Mouse (Mus musculus) embryonic facial prominence, embryonic 15.5 days (tissue): ENCODE results near the gene Rps25. TPM values are rescaled to one million over a fixed set of nuclear protein-coding genes. Genes with fewer than 3 reads are reported as not detected.

Source experiments
- ATAC-seq: fragments of 200-750 bp; cut with Nextera tagmentation; 2 replicates; pipeline ENCODE4 v1.8.0; 2017; ENCODE audit warnings: low read depth, moderate TSS enrichment; ENCODE audit not compliant: insufficient number of reproducible peaks, low FRiP score, low TSS enrichment
- H3K27ac ChIP-seq: fragments of 300-500 bp; sonication (generic); replicated peaks from 2 replicates; pipeline ENCODE4 v1.5.1; 2015; ENCODE audit warnings: mild to moderate bottlenecking, inconsistent platforms
- H3K27me3 ChIP-seq: fragments of 300-500 bp; sonication (generic); 2 replicates; pipeline ENCODE4 v1.6.1; 2015; ENCODE audit warnings: inconsistent platforms
- H3K36me3 ChIP-seq: fragments of 300-500 bp; sonication (generic); 2 replicates; pipeline ENCODE4 v1.6.1; 2015; ENCODE audit warnings: mild to moderate bottlenecking, inconsistent platforms
- H3K4me1 ChIP-seq: fragments of 300-500 bp; sonication (generic); 2 replicates; pipeline ENCODE4 v1.6.1; 2015; ENCODE audit warnings: inconsistent platforms
- H3K4me2 ChIP-seq: fragments of 300-500 bp; sonication (generic); replicated peaks from 2 replicates; pipeline ENCODE4 v1.6.1; 2015; ENCODE audit warnings: mild to moderate bottlenecking, inconsistent platforms
- H3K4me3 ChIP-seq: fragments of 300-500 bp; sonication (generic); replicated peaks from 2 replicates; pipeline ENCODE4 v1.5.1; 2015; ENCODE audit warnings: mild to moderate bottlenecking, inconsistent platforms
- H3K9ac ChIP-seq: fragments of 300-500 bp; sonication (generic); 2 replicates; pipeline ENCODE4 v1.6.1; 2015; ENCODE audit warnings: inconsistent platforms
- H3K9me3 ChIP-seq: fragments of 300-500 bp; sonication (generic); replicated peaks from 2 replicates; pipeline ENCODE4 v1.6.1; 2016; ENCODE audit warnings: inconsistent platforms
- WGBS: fragments of 180-500 bp; shearing (Covaris S2); methylation state at CpG from one replicate; pipeline ENCODE4 v1.1.7; 2015; 5-methylcytosine and 5-hydroxymethylcytosine counted together
- polyA plus RNA-seq: library from polyadenylated mRNA; unstranded; fragments of >200 nt; fragmentation: Nextera tagmentation; extraction: Ambion mirVana; gene quantifications from 2 replicates; pipeline ENCODE4 v1.2.1, GENCODE M21; 2015

Rps25 gene
- polyA plus RNA-seq, 1 experiment from 2014 or later = 1,877 TPM

DNA sequence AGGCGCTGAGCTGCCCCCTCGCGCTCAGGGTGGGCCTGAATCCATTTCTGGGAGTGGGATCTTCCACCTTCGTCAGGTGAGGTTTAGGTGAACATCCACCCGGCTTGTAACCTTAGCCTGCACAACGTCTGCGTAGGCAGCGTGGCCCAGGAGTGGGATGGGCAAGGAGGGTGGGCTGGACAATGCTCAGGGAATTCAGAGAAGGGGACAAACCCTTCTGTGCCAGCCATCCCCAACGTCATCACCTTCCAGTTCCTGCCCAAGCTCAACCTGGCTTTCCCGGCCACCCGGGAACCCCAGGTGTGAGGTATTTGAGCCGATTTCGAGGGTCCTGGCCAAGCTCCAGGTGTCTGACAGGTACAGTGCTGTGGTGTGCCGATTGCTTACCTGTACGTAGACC is 27.1 kb upstream of the Rps25 start:
- H3K36me3 ChIP-seq = peaks cover 38% of the 10 kb centered on the region
- H3K27ac ChIP-seq = peak overlapping the region; percentile 87; the same call in 1 of the 2 replicates
- H3K9ac ChIP-seq = peak overlapping the region; percentile 90
- H3K4me2 ChIP-seq = peak overlapping the region; percentile 88
- 0 out of 2 replicates have a peak, but pooled peaks have one; percentile 2 for ATAC-seq
- 4% methylated on average over 15 of the region's 15 CpGs for WGBS
- H3K4me1 ChIP-seq = peaks cover 14% of the 10 kb centered on the region
- H3K9me3 ChIP-seq = no peaks in the 10 kb centered on the region
- H3K4me3 ChIP-seq = peak overlapping the region; percentile 84
- H3K27me3 ChIP-seq = no peaks in the 10 kb centered on the region

DNA sequence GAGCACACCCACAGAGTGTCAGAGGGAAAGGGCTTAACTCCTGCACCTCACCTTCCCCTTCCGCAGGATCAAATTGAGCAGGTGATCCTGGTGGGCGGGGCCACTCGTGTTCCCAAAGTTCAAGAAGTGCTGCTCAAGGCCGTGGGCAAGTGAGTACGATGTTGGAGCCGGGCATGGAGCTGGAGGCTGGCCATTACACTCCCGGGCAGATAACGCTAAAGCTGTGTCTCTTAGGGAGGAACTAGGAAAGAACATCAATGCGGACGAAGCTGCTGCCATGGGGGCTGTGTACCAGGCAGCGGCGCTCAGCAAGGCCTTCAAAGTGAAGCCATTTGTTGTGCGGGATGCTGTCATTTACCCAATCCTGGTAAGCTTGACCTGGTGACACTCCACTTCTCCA is 22.3 kb upstream of the Rps25 start:
- no peaks in the 10 kb centered on the region for H3K9me3 ChIP-seq
- no peak for ATAC-seq
- H3K4me1 ChIP-seq = peaks cover 14% of the 10 kb centered on the region
- H3K4me2 ChIP-seq = no peak overlapping the region
- no peak overlapping the region for H3K27ac ChIP-seq
- H3K4me3 ChIP-seq = no peak overlapping the region
- H3K36me3 ChIP-seq = peaks cover 86% of the 10 kb centered on the region
- 88% methylated on average over 13 of the region's 13 CpGs for WGBS
- no peaks in the 10 kb centered on the region for H3K27me3 ChIP-seq
- no peak overlapping the region for H3K9ac ChIP-seq

DNA sequence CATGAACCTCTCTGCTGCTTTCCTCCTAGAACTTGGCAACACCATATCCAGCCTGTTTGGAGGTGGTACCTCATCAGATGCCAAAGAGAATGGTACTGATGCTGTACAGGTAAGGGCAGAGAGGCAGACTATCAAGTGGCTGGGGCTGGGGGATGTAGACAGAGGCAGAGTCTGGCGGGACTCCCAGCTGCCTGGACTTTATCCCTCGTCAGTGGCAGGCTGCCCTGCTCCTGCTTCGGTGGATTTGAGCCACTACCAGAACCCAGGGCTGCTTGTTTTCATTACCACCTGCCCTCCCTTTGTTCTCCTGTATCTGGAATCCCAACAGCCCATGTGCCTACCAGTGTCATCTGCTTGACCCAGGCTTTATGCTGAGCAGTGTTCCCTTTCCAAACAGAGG is 19.7 kb upstream of the Rps25 start:
- 78% methylated on average over 3 of the region's 3 CpGs for WGBS
- H3K36me3 ChIP-seq = peaks cover 97% of the 10 kb centered on the region
- H3K4me1 ChIP-seq = no peaks in the 10 kb centered on the region
- H3K9ac ChIP-seq = no peak overlapping the region
- H3K27me3 ChIP-seq = no peaks in the 10 kb centered on the region
- no peak for ATAC-seq
- H3K4me3 ChIP-seq = no peak overlapping the region
- H3K27ac ChIP-seq = no peak overlapping the region
- no peak overlapping the region for H3K4me2 ChIP-seq
- H3K9me3 ChIP-seq = no peaks in the 10 kb centered on the region

DNA sequence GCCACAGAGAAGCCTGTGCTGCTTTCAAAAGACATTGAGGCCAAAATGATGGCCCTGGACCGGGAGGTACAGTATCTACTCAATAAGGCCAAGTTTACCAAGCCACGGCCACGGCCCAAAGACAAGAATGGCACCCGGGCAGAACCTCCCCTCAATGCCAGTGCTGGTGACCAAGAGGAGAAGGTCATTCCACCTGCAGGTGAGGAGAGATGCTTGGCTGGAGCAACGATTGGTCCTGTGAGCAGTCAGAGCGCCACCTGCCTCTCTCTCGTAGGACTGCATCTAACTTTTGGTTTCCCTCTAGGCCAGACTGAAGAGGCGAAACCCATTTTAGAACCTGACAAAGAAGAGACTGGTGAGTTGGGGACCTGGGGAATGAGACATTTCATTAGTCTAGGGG is 17.7 kb upstream of the Rps25 start:
- ATAC-seq = no peak
- WGBS = 62% methylated on average over 8 of the region's 8 CpGs
- Histone ChIP-seq H3K4me3 (no peak overlapping the region), H3K4me1 (no peaks in the 10 kb centered on the region), H3K27ac (no peak overlapping the region), H3K9ac (no peak overlapping the region), H3K4me2 (no peak overlapping the region), H3K9me3 (no peaks in the 10 kb centered on the region), H3K27me3 (no peaks in the 10 kb centered on the region), H3K36me3 (peaks cover 78% of the 10 kb centered on the region)

DNA sequence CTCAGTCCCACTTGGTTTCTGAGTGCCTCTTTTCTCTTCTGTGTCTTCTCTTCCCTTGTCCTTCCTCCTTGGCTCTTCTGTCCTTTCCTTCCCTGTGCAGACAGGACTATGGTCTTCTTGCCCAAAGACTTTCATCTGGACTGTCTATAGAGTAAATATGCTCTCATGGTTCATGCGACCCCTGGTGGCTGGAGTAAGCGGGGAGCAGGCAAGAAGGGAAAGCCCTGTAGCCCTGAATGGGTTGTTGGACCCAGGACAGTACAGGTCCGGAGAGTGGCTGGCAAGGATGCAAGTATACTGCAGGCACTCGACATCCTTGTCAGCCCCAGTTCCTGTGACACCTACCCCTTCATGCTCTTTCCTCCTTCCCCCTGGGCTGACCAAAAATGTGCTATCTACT is 15.5 kb upstream of the Rps25 start:
- ATAC-seq = peak; percentile 31; the same call in 1 of the 2 replicates

DNA sequence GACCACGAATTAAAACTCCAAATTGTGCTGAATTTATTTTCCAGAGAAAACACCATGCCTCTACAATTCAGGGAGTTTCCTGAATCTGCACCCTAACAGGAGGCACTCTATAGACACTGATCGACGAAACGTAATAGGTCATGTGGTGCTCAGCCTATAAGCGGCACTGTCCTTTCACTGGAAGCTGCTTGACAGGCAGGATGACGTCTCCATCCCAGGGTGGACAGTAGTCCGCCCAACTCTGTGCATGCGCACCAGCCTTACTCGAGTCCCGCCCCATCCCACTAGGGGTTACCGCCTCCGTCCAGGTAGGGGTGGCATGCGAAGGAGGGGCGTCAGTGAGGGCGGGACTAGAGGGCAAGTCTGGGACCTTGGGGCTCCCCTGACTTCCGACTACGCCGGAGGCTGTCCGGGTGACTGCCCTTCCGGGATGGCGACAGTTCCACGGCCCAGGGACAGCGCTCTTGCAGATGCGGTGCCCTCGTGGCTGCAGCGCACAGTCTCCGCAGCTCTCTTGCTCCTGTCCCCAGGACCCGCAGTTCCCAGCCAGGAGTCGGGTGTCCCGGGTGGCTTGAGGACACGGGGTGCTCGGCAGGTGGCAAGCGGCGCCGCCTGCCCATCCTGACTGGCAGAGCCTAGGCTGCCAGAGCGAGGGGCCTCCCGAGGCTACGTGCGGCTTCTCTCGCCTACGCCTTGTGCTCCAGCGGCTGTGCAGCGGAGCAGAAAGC is 10.1 kb upstream of the Rps25 start, which contains the start of gene Slc37a4:
Slc37a4 (plus strand) TSS at position 169 of the 728 bp plus-strand sequence.
- peak; percentile 98 for ATAC-seq
- Histone ChIP-seq H3K9ac (peak within 1 kb of the TSS; percentile 83), H3K4me2 (peak within 1 kb of the TSS; percentile 95), H3K36me3 (peaks cover 31% of the 10 kb centered on the region), H3K4me3 (peak within 1 kb of the TSS; percentile 58), H3K9me3 (no peaks in the 10 kb centered on the region), H3K4me1 (peaks cover 20% of the 10 kb centered on the region), H3K27ac (peak within 1 kb of the TSS; percentile 76), H3K27me3 (no peaks in the 10 kb centered on the region)
- under 1% methylated on average over 43 of the region's 43 CpGs for WGBS

More for the DNA sequence above, 15.5 kb upstream of the Rps25 start:
- H3K36me3 ChIP-seq = peaks cover 56% of the 10 kb centered on the region
- no peaks in the 10 kb centered on the region for H3K4me1 ChIP-seq
- no peaks in the 10 kb centered on the region for H3K27me3 ChIP-seq
- no peak overlapping the region for H3K4me2 ChIP-seq
- H3K4me3 ChIP-seq = no peak overlapping the region
- 40% methylated on average over 4 of the region's 4 CpGs for WGBS
- H3K9me3 ChIP-seq = no peaks in the 10 kb centered on the region
- no peak overlapping the region for H3K27ac ChIP-seq
- no peak overlapping the region for H3K9ac ChIP-seq

DNA sequence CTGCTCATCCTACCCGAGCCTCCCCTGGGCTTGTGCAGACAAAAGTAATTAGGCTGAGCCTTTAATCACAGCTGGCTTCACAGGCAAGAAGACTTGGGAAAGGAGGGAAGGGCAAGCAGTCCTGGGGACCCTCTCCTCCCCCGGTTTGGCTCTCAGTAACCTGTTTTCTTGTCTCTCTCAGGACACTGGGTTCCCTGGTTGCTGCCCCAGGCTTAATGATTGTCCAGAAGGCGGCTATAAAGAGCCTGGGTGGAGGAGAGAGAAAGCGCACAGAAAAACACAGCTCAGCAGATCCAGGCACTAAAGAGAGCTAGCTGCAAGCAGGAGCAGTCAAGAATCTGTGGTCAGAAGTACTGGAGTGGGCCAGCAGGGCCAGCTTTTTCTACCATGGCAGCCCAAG is 8.9 kb upstream of the Rps25 start:
- Histone ChIP-seq H3K27ac (no peak overlapping the region), H3K9me3 (no peaks in the 10 kb centered on the region), H3K4me3 (peak overlapping the region; percentile 58), H3K27me3 (no peaks in the 10 kb centered on the region), H3K4me2 (peak overlapping the region; percentile 95), H3K4me1 (peaks cover 20% of the 10 kb centered on the region), H3K36me3 (peaks cover 39% of the 10 kb centered on the region), H3K9ac (no peak overlapping the region)
- 25% methylated on average over 4 of the region's 4 CpGs for WGBS
- ATAC-seq = no peak

DNA sequence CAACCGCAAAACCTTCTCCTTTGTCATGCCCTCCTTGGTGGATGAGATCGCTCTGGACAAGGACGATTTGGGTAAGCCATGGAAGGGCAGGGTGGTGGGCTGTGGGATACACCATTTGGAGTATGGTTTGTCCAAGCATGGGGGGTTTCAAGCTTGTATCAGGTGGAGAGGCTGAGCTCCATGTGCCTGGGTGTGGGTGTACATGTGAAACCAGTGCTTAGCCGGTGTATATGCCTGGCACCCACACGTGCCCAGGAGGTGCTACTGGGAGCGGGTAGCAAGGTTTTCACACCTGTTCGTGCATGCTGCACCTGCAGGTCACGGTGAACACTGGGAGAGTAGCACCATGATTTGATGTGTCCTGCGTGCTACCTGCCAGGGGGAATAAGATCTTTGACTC is 8.4 kb upstream of the Rps25 start:
- 78% methylated on average over 9 of the region's 9 CpGs for WGBS
- H3K36me3 ChIP-seq = peaks cover 44% of the 10 kb centered on the region
- ATAC-seq = no peak

DNA sequence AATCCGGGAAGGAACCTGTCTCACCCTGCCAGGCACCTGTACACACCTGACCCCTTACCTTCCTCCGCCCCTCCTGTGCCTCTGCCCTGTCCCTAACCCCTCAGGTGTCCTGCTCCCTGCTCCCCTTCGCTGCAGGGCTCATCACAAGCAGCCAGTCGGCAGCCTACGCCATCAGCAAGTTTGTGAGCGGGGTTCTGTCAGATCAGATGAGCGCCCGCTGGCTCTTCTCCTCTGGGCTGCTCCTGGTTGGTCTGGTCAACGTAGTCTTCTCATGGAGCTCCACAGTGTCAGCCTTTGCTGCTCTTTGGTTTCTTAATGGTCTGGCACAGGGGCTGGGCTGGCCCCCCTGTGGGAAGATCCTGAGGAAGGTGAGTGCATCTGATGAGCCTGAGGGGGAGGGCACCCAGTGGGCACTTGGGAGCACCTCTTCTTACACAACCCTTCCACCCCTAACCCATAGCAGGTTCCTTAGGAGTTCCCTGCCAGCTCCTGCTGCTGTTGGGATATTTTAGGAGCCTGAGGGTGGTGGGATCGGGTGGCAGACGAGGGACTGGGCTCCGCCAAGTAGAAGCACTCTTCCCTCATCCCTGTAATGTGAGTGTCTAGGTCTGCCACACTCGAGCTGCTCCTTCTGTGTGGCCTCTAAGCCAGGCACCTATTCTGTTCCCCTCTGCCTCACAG is 7.7 kb upstream of the Rps25 start:
- ATAC-seq = no peak

More for the DNA sequence above, 8.4 kb upstream of the Rps25 start:
- Histone ChIP-seq H3K27ac (no peak overlapping the region), H3K9me3 (no peaks in the 10 kb centered on the region), H3K4me2 (no peak overlapping the region), H3K27me3 (no peaks in the 10 kb centered on the region), H3K9ac (no peak overlapping the region; the same call in 1 of the 2 replicates), H3K4me3 (0 out of 2 replicates have a peak overlapping the region, but pooled peaks have one; percentile 58), H3K4me1 (peaks cover 20% of the 10 kb centered on the region)

DNA sequence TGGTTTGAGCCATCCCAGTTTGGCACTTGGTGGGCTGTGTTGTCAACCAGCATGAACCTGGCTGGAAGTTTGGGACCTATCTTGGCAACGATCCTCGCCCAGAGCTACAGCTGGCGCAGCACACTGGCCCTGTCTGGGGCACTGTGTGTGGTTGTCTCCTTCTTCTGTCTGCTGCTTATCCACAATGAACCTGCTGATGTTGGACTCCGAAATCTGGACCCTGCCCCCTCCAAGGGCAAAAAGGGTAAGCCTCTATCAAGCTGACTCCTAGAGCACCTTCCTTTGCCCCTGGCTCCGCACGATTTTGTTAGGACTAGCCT is 7.2 kb upstream of the Rps25 start:
- Histone ChIP-seq H3K4me1 (peaks cover 20% of the 10 kb centered on the region), H3K9me3 (no peaks in the 10 kb centered on the region), H3K9ac (no peak overlapping the region), H3K4me2 (no peak overlapping the region), H3K27ac (no peak overlapping the region), H3K36me3 (peaks cover 54% of the 10 kb centered on the region), H3K4me3 (no peak overlapping the region), H3K27me3 (no peaks in the 10 kb centered on the region)
- WGBS = 93% methylated on average over 6 of the region's 6 CpGs
- no peak for ATAC-seq

More for the DNA sequence above, 7.7 kb upstream of the Rps25 start:
- Histone ChIP-seq H3K4me3 (no peak overlapping the region), H3K4me2 (no peak overlapping the region), H3K9ac (no peak overlapping the region), H3K27me3 (no peaks in the 10 kb centered on the region), H3K36me3 (peaks cover 50% of the 10 kb centered on the region), H3K27ac (no peak overlapping the region), H3K4me1 (peaks cover 20% of the 10 kb centered on the region), H3K9me3 (no peaks in the 10 kb centered on the region)
- WGBS = 66% methylated on average over 13 of the region's 13 CpGs

DNA sequence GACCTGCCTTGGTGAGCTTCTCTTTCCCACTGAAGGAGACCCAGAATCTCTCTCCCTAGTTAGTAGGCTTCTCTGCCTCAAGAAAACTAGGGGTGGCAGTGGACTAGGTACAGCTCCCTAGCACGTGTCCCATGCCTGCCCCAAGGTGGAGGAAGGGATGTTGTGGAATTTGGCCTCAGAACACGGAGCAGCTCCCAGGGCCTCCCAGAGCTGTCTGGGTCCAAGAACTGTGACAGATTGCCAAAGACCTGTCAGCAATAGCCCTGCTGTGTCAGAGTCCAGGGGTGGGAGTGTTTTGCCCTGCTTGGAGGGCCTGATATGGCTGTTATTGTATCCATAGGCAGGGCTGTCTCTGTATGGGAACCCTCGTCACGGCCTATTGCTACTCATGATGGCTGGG is 5.9 kb upstream of the Rps25 start:
- WGBS = 81% methylated on average over 4 of the region's 4 CpGs
- H3K9me3 ChIP-seq = no peaks in the 10 kb centered on the region
- H3K4me1 ChIP-seq = peaks cover 23% of the 10 kb centered on the region
- H3K4me2 ChIP-seq = no peak overlapping the region
- ATAC-seq = no peak
- H3K27ac ChIP-seq = no peak overlapping the region
- no peak overlapping the region for H3K4me3 ChIP-seq
- H3K36me3 ChIP-seq = peaks cover 62% of the 10 kb centered on the region
- H3K27me3 ChIP-seq = no peaks in the 10 kb centered on the region
- H3K9ac ChIP-seq = no peak overlapping the region
